Mouse (Mus musculus) left cerebral cortex, postnatal 36 days (tissue): ENCODE results near the gene Tcte1. TPM values are rescaled to one million over a fixed set of nuclear protein-coding genes. Genes with fewer than 3 reads are reported as not detected.
A peak's percentile ranks its signal among the peaks of the same experiment; 100 is the strongest.

Source experiments
- DNase-seq, 2 experiments: peaks; one replicate each; pipeline ENCODE4 v3.0.0; 2021 to 2022; ENCODE audit warnings: low spot score in 2 of 2, mixed read lengths in 1 of 2
- intact Hi-C: fragments of 180-260 bp; cut with DNase I; formaldehyde crosslinking; loops from one replicate; pipeline ENCODE4 v1.15.1; 2025
- total RNA-seq, 2 experiments: library from RNA; stranded (reverse); gene quantifications; 2 replicates each; pipeline ENCODE4 v1.2.3; 2021

Gene Tcte1
- total RNA-seq, 2 experiments from 2014 or later: 1.3 to 1.9 TPM

GRCm38 (mm10) chr17:45544873-45545277, 21.6 kb downstream of the Tcte1 start:
- peak; percentile 27 to 61 for DNase-seq

GRCm38 (mm10) chr17:45545278-45545961, 22.2 kb downstream of the Tcte1 start:
- intact Hi-C loops: no loop called here
- peak in 1 of 2 experiments; percentile 55 for DNase-seq

More at GRCm38 (mm10) chr17:45544873-45545277, 21.6 kb downstream of the Tcte1 start:
- intact Hi-C loops: no loop called here

DNA sequence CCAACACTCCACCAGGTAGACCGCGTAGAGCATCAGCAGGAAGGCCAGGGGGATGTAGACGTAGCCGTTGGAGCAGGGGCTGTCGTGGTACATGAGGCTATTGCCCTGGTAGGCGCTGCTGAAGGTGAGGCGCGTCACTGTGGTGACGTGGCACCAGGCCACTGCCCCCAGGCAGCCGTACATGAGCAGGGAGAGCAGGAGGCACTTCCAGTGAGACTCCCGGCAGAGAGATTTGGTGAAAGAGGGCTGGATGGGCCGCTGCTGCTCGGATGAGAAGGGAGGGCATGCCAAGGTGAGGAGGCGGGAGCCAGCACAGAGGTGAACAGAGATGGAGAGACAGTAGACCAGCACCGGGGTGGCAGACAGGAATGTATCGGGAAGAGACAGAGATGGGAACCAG, 23.7 kb downstream of the Tcte1 start:
- peak in 1 of 2 experiments; percentile 29 for DNase-seq
- intact Hi-C loops: no loop called here

- DNase-seq: no peak
- intact Hi-C loops: no loop called here
These were observed 24.4 kb downstream of the Tcte1 start for GRCm38 (mm10) chr17:45547461-45548190.

DNA sequence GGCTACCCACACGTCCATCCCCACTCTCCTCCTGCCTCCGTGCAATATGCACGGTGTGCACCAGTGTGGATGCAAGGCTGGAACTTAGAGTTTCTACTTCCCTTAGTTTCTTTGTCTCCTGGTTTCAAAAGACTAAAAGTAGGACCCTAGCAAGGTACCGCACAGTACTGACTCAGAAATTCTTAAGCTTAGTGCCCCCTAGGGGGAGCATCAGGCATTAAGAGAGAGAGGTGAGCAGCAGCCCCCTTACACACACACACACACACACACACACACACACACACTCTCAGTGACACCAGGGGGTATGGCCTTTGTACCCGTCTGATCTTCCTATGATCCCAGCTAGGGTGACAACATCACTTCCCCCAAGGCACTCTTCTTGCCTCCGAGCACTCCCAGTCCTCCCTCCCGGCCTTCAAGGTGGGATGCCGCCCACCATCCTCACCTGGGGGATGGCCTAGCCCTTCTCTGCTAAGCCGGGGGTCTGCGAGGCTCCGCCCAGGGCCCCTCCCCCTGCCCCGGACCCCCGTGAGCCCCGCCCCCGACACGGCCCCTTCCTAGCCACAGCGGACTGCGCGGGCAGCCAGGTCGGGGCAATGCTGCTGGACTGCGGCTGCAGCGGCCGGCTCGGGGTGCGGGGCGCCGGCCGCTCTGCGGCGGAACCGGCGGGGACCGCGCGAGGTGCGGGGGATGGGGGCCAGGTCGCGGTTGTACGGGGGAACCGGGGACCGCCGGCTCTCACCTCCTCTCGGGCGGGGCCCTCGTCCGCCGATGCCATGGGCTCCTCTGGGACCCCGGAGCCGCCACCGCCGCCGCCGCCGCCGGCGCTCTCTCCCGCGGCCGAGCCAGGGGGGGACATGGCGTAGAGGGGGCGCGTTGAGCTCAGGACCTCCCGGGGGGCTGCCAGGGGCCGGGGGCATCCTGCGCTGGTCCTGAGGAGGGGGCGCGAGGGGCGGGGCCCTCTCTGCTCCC, 25.6 kb downstream of the Tcte1 start:
- intact Hi-C loops: no loop called here

DNA sequence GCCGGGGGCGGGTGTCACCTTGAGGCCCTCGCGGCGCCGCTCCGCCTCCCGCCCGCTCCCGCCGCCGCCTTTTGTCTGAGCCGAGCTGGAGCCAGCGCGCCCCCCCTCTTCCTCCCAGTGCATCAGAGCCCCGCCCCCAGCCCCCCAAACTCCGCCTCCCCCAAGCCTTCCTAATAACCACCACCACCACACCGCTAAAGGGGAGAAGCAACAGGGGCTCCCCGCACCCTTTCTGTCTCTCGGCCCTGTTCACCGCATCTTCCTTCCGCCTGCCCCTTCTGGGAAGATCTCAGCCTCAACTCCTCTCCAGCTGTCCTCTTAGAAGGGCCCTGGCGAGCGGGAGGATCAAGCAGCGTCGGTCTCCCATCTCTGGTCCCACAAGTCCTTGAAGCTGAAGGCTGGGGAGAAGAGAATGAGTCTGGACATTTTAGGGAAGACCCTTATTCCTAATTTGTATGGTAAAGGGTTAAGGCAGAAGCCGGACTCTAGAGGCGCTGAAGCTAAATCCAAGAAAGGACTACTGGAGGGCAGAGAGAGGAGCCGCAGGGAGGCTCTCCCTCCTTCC, 26.5 kb downstream of the Tcte1 start, which contains the start of gene Tmem151b:
Tmem151b (minus strand) TSS at position 61 of the 565 bp plus-strand sequence.
- DNase-seq: peak; percentile 64
- intact Hi-C loops: loop anchor here (1.0 kb wide), 1 partner anchor 33 kb away; no protein-coding TSS in a partner anchor

More for the DNA sequence above, 25.6 kb downstream of the Tcte1 start:
- peak; percentile 55 to 64 for DNase-seq

- DNase-seq: no peak
- intact Hi-C loops: loop anchor here (1.0 kb wide), 1 partner anchor 34 kb away; no protein-coding TSS in a partner anchor
These were observed 27.0 kb downstream of the Tcte1 start for GRCm38 (mm10) chr17:45550253-45550652.

DNA sequence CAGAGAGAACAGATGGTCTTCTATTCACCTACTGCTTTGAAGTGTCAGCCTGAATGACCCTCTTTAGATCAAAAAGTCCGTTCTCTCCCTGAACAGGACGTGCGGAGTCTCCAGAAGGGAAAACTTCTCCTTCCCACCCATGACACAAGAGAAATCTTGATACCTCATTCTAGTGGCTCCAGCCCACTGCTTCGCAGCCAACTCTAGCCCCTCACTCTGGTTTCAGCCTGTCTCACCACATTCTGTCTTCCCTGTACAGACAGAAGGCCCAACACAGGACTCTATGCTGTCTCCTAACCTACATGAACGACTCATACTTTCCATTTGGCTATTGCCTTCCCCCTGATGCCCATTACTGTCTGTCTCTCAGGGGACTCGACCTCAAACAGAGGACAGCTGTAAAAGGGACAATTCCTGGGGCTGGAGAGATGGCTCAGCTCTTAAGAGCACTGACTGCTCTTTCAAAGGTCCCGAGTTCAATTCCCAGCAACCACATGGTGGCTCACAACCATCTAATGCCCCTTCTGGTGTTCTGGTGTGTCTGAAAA, 28.1 kb downstream of the Tcte1 start:
- DNase-seq: no peak
- intact Hi-C loops: no loop called here

DNA sequence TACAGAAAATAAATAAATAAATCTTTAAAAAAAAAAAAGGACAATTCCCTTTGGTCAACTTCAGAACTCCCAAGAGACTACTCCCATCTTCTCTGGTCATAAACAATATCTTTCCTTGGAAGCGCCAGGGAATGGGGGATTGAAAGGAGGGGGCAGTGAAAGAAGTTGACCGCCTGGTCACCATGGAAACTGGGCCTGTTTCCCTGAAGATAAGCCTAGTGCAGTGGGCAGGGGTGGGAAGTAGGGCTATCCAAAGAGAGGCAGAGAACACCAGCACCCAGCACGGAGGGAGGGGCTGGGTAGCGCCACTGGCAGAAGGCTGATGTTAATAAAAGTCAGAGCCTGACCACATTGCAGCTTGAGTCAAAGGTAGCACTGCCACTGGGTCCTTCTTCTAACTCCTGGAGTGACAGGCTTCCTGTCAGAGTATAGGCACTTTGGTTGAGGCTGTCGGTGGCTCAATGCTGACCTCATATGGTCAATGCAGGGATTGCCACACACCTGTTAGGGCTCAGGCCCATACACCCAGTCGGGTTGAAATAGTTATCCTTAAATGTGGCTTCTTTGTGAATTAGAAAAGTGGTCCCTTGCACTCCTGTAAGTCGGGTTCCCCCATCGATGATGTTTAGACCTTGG, 28.7 kb downstream of the Tcte1 start:
- intact Hi-C loops: loop anchor here (2.0 kb wide), 1 partner anchor 73 kb away; no protein-coding TSS in a partner anchor
- DNase-seq: peak; percentile 74 to 79

DNA sequence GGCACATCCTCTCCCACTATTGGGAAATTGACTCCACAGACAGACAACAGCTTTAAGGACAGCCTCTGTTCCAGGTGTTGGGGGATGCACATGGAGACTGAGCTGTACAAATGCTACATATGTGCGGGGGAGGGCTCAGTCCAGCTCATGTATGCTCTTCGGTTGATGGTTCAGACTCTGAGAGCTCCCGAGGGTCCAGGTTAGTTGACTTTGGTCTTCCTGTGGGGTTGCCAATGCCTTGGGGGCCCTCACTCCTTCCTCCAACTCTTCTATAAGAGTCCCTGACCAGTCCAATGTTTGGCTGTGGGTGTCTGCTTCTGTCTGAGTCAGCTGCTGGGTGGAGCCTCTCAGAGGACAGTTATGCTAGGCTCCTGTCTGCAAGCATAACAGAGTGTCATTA, 29.8 kb downstream of the Tcte1 start:
- DNase-seq: no peak
- intact Hi-C loops: loop anchor here (2.0 kb wide), 1 partner anchor 74 kb away; no protein-coding TSS in a partner anchor

- intact Hi-C loops: no loop called here
- DNase-seq: no peak
These were observed 31.2 kb downstream of the Tcte1 start for GRCm38 (mm10) chr17:45554420-45554819.

DNA sequence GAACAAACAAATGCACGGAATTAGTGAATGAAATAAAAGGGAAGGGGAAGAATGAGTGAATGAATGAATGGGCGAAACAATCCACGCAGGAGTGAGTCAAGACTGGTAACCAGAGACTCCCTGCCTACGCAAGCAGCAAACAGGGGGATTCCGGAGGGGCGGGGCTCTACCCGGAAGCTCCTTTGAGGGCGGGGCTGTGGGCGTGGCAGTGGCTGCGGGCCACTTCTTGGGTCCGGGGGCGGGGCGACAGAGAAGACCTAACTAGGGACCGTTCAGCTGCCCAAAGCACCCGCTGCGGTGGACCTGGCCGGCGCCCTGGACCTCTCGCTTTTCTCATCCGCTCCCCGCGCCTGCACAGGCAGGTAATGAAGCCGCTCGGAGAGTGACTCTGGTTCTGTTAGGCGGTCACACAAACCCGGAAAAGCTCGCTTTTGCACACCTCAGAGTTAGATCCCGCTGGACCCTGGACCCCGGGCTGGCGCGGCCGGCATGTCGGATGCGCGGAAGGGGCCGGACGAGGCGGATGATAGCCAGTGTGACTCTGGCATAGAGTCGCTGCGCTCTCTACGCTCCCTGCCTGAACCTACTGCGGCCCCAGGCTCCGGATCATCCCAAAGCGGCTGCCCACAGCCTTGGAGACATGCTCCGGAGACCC, 32.3 kb downstream of the Tcte1 start, which contains the start of gene Nfkbie:
Nfkbie (plus strand) TSS at position 252 of the 655 bp plus-strand sequence.
- peak; percentile 82 to 84 for DNase-seq
- intact Hi-C loops: no loop called here

- DNase-seq: no peak
- intact Hi-C loops: no loop called here
These were observed 32.9 kb downstream of the Tcte1 start for GRCm38 (mm10) chr17:45556107-45556489.

GRCm38 (mm10) chr17:45556514-45557245, 33.4 kb downstream of the Tcte1 start:
- intact Hi-C loops: no loop called here
- no peak for DNase-seq

DNA sequence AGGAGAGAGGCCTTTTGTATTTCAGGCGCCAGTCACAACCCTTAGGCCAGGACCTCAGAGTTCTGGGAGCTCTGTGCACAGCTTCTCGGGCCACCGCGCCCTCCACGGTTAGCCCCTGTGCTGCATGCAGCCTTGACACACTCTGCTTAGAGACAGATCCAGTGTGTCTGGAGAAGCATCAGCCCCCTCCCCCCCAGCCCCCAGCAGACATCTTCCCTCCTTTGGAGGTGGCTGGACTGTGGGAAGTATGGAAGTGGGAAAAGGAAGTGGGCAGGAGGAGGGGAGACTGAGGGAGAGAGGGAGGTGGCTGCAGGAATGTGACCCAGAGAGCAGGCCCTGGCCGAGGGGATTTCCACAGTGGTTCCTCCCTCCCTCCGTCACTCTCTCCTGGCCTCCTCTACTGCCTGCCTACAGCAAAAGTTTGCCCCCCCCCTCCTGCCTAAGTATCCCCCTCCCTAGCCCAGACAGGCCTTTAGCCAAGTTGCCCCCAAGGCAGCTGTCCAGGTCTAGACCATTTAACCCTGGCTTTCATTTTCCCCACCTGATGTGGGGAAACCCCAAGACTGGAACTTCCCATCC, 34.1 kb downstream of the Tcte1 start:
- DNase-seq: no peak
- intact Hi-C loops: no loop called here

GRCm38 (mm10) chr17:45557998-45558862, 35.0 kb downstream of the Tcte1 start:
- no peak for DNase-seq
- intact Hi-C loops: no loop called here
